8 mouse cellular contexts compared by ENCODE assay signal in the genomic region with DNA sequence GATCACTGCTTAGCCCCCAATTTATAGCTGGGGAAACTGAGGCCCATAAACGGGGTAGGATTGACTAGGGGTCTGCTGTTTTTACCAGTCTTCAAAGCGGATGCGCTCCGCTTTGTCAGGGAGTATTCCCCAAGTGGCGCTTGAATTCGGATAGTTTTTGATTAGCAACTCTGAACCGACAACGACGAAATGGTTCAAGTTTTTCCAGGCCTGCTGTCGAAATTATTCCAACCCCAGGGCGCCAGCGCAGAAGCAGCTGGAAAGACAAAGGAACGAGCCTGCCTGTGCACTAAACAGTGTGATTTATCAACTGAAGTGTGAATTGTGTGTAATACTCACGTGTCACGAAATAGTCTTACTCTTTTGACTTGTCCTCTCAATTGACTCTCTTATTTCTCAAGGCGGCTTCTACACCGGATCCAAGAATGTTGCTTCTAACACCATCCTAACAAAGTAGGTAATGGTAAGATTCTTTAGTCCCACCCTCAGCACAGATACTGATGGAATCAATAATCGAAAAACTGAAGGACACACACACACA. TPM values are rescaled to one million over a fixed set of nuclear protein-coding genes. Genes with fewer than 3 reads are reported as not detected.
A peak's percentile ranks its signal among the peaks of the same experiment; 100 is the strongest.
DNase-seq lines count a peak whose midpoint lies in the region; ATAC-seq and TF ChIP-seq lines count a peak whose summit lies in the region.

A gene (minus strand): TSS at position 428 of the 541 bp plus-strand sequence.

- TF ChIP-seq CTCF in CH12.LX (conservative IDR thresholded peaks at IDR 0.05 in 1 of 2, IDR thresholded peaks at IDR 0.05 in 1 of 2; ENCODE audit: low read depth in 2 of 2, low read length in 2 of 2), result no peak
- TF ChIP-seq CTCF in liver, embryonic 14.5 days (IDR thresholded peaks at IDR 0.05; ENCODE audit: low read depth), result no peak

- H3K4me3 ChIP-seq in CH12.LX (replicated peaks in 1 of 3; ENCODE audit: low read depth in 2 of 3, low read length in 2 of 3, poor library complexity in 1 of 3), result peak within 1 kb of the TSS; percentile 58 to 72 (median 63)
- peak within 1 kb of the TSS; percentile 51 for H3K4me3 ChIP-seq in forebrain, embryonic 13.5 days
- H3K4me3 ChIP-seq in hindbrain, embryonic 11.5 days (ENCODE audit: low read depth, low read length), result peak within 1 kb of the TSS; percentile 50
- peak within 1 kb of the TSS; percentile 53 to 56 for H3K4me3 ChIP-seq in liver, embryonic 14.5 days (ENCODE audit: insufficient read depth in 1 of 2, low read depth in 2 of 2, low read length in 2 of 2)

- no peak for DNase-seq in frontal cortex, adult 2 months (ENCODE audit: extremely low spot score in 1 of 2, low spot score in 1 of 2)
- no peak for DNase-seq in CH12.LX (ENCODE audit: extremely low read depth)
- DNase-seq in hindbrain, embryonic 11.5 days (ENCODE audit: low spot score), result no peak
- no peak for DNase-seq in liver, embryonic 14.5 days (ENCODE audit: low read depth in 3 of 3, low spot score in 3 of 3)
- no peak for DNase-seq in right cerebral cortex, adult 2 months (ENCODE audit: low spot score in 2 of 2)
- no peak for DNase-seq in urinary bladder, postnatal 25 days (ENCODE audit: low spot score)

- peaks cover 20% of the 10 kb centered on the region for H3K27me3 ChIP-seq in CH12.LX (replicated peaks)
- H3K27me3 ChIP-seq in forebrain, embryonic 13.5 days, result peaks cover 14% of the 10 kb centered on the region
- H3K27me3 ChIP-seq in hindbrain, embryonic 11.5 days (ENCODE audit: control insufficient read depth, insufficient read depth, low read length), result no peaks in the 10 kb centered on the region
- H3K27me3 ChIP-seq in liver, embryonic 14.5 days (ENCODE audit: control insufficient read depth, insufficient read depth, low read length), result peaks cover 31% of the 10 kb centered on the region

- peaks cover 31% of the 10 kb centered on the region for H3K79me2 ChIP-seq in CH12.LX (replicated peaks; ENCODE audit: control insufficient read depth, extremely low read depth, insufficient read depth, poor library complexity, severe bottlenecking)

- TF ChIP-seq POLR2A in CH12.LX (IDR thresholded peaks at IDR 0.05; ENCODE audit: low read depth, low read length), result no peak

- H3K9ac ChIP-seq in CH12.LX (ENCODE audit: insufficient read depth, low read depth), result peak within 1 kb of the TSS; percentile 87
- peak within 1 kb of the TSS; percentile 68 for H3K9ac ChIP-seq in forebrain, embryonic 13.5 days
- peak within 1 kb of the TSS; percentile 66 for H3K9ac ChIP-seq in hindbrain, embryonic 11.5 days (ENCODE audit: low read depth, low read length)
- H3K9ac ChIP-seq in liver, embryonic 14.5 days (replicated peaks), result peak within 1 kb of the TSS; percentile 36

- H3K4me2 ChIP-seq in CH12.LX (ENCODE audit: insufficient read depth, low read depth, poor library complexity, severe bottlenecking), result peak within 1 kb of the TSS; percentile 77
- H3K4me2 ChIP-seq in forebrain, embryonic 13.5 days, result peak within 1 kb of the TSS; percentile 93
- H3K4me2 ChIP-seq in hindbrain, embryonic 11.5 days (replicated peaks; ENCODE audit: low read depth, low read length), result peak within 1 kb of the TSS; percentile 79
- H3K4me2 ChIP-seq in liver, embryonic 14.5 days (ENCODE audit: low read depth), result peak within 1 kb of the TSS; percentile 47

- peaks cover 0 to 15% of the 10 kb centered on the region in 2 experiments for H3K36me3 ChIP-seq in CH12.LX (replicated peaks in 1 of 2; ENCODE audit: control insufficient read depth in 1 of 2, insufficient read depth in 1 of 2, low read length in 1 of 2)
- no peaks in the 10 kb centered on the region for H3K36me3 ChIP-seq in forebrain, embryonic 13.5 days (ENCODE audit: poor library complexity, severe bottlenecking)
- H3K36me3 ChIP-seq in hindbrain, embryonic 11.5 days (ENCODE audit: control insufficient read depth, insufficient read depth, low read length), result no peaks in the 10 kb centered on the region
- H3K36me3 ChIP-seq in liver, embryonic 14.5 days (replicated peaks; ENCODE audit: control insufficient read depth, insufficient read depth, low read depth), result no peaks in the 10 kb centered on the region

- no peak for TF ChIP-seq RAD21 in CH12.LX (IDR thresholded peaks at IDR 0.05; ENCODE audit: low read depth, low read length)

- in situ Hi-C loops in CH12.LX (cut with MboI; ENCODE audit: low pct_ligation_motif_present, low pct_unique_long_range_greater_than_20kb, low sequenced_read_pairs), result no loop called here

- 8% methylated on average over 18 of the region's 18 CpGs for WGBS in forebrain, embryonic 13.5 days
- 5% methylated on average over 18 of the region's 18 CpGs for WGBS in hindbrain, embryonic 11.5 days
- WGBS in liver, embryonic 14.5 days (ENCODE audit: insufficient replicate concordance), result 9% methylated on average over 18 of the region's 18 CpGs

- peak within 1 kb of the TSS; percentile 10; the same call in 1 of the 2 replicates for H3K27ac ChIP-seq in CH12.LX (ENCODE audit: insufficient read depth, low read depth)
- H3K27ac ChIP-seq in forebrain, embryonic 13.5 days, result no peak within 1 kb of the TSS
- no peak within 1 kb of the TSS for H3K27ac ChIP-seq in hindbrain, embryonic 11.5 days (ENCODE audit: low read depth, low read length)
- no peak within 1 kb of the TSS for H3K27ac ChIP-seq in liver, embryonic 14.5 days

- no peak for TF ChIP-seq EP300 in CH12.LX (IDR thresholded peaks at IDR 0.05; ENCODE audit: low read length)
- TF ChIP-seq EP300 in liver, embryonic 14.5 days (IDR thresholded peaks at IDR 0.05; ENCODE audit: low read depth), result no peak

- ATAC-seq in frontal cortex, adult (ENCODE audit: low TSS enrichment), result no peak
- no peak for ATAC-seq in forebrain, embryonic 13.5 days
- ATAC-seq in hindbrain, embryonic 11.5 days (ENCODE audit: low FRiP score), result peak; percentile 43; the same call in 1 of the 2 replicates
- no peak for ATAC-seq in liver, embryonic 14.5 days (ENCODE audit: insufficient read depth)

- H3K4me1 ChIP-seq in CH12.LX (ENCODE audit: control insufficient read depth in 1 of 2, insufficient read depth in 2 of 2), result peaks cover 14 to 51% of the 10 kb centered on the region in 2 experiments; a peak in 3 of 4 replicates
- peaks cover 27% of the 10 kb centered on the region for H3K4me1 ChIP-seq in forebrain, embryonic 13.5 days
- no peaks in the 10 kb centered on the region; the same call in 1 of the 2 replicates for H3K4me1 ChIP-seq in hindbrain, embryonic 11.5 days (replicated peaks; ENCODE audit: control insufficient read depth, insufficient read depth, low read length)
- peaks cover 0 to 4% of the 10 kb centered on the region in 2 experiments; a peak in 1 of 4 replicates for H3K4me1 ChIP-seq in liver, embryonic 14.5 days (replicated peaks; ENCODE audit: control insufficient read depth in 2 of 2, insufficient read depth in 2 of 2, low read length in 1 of 2)

- dilution Hi-C loops in CH12.LX (cut with MboI; ENCODE audit: extremely low pct_ligation_motif_present, extremely low pct_unique_long_range_greater_than_20kb, low sequenced_read_pairs), result no loop called here

- no peaks in the 10 kb centered on the region for H3K9me3 ChIP-seq in CH12.LX (replicated peaks; ENCODE audit: low read length)
- H3K9me3 ChIP-seq in forebrain, embryonic 13.5 days (replicated peaks), result no peaks in the 10 kb centered on the region
- no peaks in the 10 kb centered on the region for H3K9me3 ChIP-seq in hindbrain, embryonic 11.5 days (ENCODE audit: control insufficient read depth, low read length)
- H3K9me3 ChIP-seq in liver, embryonic 14.5 days (ENCODE audit: control insufficient read depth, low read length), result no peaks in the 10 kb centered on the region

TF ChIP-seq in CH12.LX, 34 proteins besides CTCF, POLR2A, EP300 and RAD21:
- no peak for TF ChIP-seq GABPA (IDR thresholded peaks at IDR 0.05; ENCODE audit: insufficient replicate concordance, low read depth, low read length)
- TF ChIP-seq RCOR1 (conservative IDR thresholded peaks at IDR 0.05; ENCODE audit: low read depth, low read length), result no peak
- TF ChIP-seq CHD1 (IDR thresholded peaks at IDR 0.05; ENCODE audit: low read depth, low read length), result no peak
- no peak for TF ChIP-seq TBP (conservative IDR thresholded peaks at IDR 0.05; ENCODE audit: low read depth, low read length)
- TF ChIP-seq SMC3 (IDR thresholded peaks at IDR 0.05; ENCODE audit: low read depth, low read length), result no peak
- TF ChIP-seq ZKSCAN1 (IDR thresholded peaks at IDR 0.05; ENCODE audit: borderline replicate concordance, low read depth, low read length), result no peak
- TF ChIP-seq MEF2A (IDR thresholded peaks at IDR 0.05; ENCODE audit: borderline replicate concordance, low read depth, low read length), result no peak
- no peak for TF ChIP-seq CHD2 (IDR thresholded peaks at IDR 0.05; ENCODE audit: low read length)
- TF ChIP-seq SIN3A (IDR thresholded peaks at IDR 0.05; ENCODE audit: low read length), result no peak
- TF ChIP-seq ELF1 (IDR thresholded peaks at IDR 0.05; ENCODE audit: low read depth, low read length), result no peak
- no peak for TF ChIP-seq JUN (IDR thresholded peaks at IDR 0.05; ENCODE audit: insufficient read depth, low read depth, low read length)
- no peak for TF ChIP-seq NELFE (IDR thresholded peaks at IDR 0.05; ENCODE audit: low read depth, low read length)
- no peak for TF ChIP-seq KAT2A (IDR thresholded peaks at IDR 0.05; ENCODE audit: insufficient replicate concordance, low read length)
- TF ChIP-seq MAX (IDR thresholded peaks at IDR 0.05; ENCODE audit: low read length), result no peak
- no peak for TF ChIP-seq ETS1 (conservative IDR thresholded peaks at IDR 0.05; ENCODE audit: low read depth, low read length)
- TF ChIP-seq JUND (conservative IDR thresholded peaks at IDR 0.05; ENCODE audit: low read depth, low read length), result no peak
- TF ChIP-seq MAFK (IDR thresholded peaks at IDR 0.05; ENCODE audit: insufficient replicate concordance, low read length), result no peak
- TF ChIP-seq BHLHE40 (IDR thresholded peaks at IDR 0.05; ENCODE audit: low read depth, low read length), result no peak

RNA-seq across cellular contexts. Expression of the gene that starts here (rescaled TPM):
- polyA plus RNA-seq in frontal cortex, adult 2 months (2012; rRNA removed), result 45.0 and 46.5 TPM in 2 replicates
- total RNA-seq in CH12.LX (2012; rRNA removed) (63.9 and 69.9 TPM in 2 replicates), CH12.LX (2014; rRNA removed) (53.4 and 59.8 TPM in 2 replicates)
- 36.4 and 46.6 TPM in 2 replicates for polyA plus RNA-seq in CH12.LX (2012; ENCODE audit: insufficient read length, low read depth)
- 7.9 and 8.6 TPM in 2 replicates for polyA plus RNA-seq in forebrain, embryonic 13.5 days (2015; fragmentation: Nextera tagmentation; extraction: Ambion mirVana)
- 9.8 and 11.6 TPM in 2 replicates for polyA plus RNA-seq in hindbrain, embryonic 11.5 days (2014; fragmentation: Nextera tagmentation; extraction: Ambion mirVana)
- polyA plus RNA-seq in liver, embryonic 14.5 days (2012; rRNA removed), result 9.7 and 10.8 TPM in 2 replicates
- polyA plus RNA-seq in liver, embryonic 14.5 days (2014; fragmentation: Nextera tagmentation; extraction: Ambion mirVana), result 23.8 and 25.4 TPM in 2 replicates

Comparison
In these comparisons a context has a peak if more than half of its experiments do, and no peak if none do; other contexts are left out.
1. H3K9ac ChIP-seq: peak in every context shown above with its lines; median percentile 87 in CH12.LX; 68 in forebrain, embryonic 13.5 days; 66 in hindbrain, embryonic 11.5 days; 36 in liver, embryonic 14.5 days.